Mouse (Mus musculus): Measurements from ENCODE around the gene Fbxl15. TPM values are rescaled to one million over a fixed set of nuclear protein-coding genes. Genes with fewer than 3 reads are reported as not detected.

The Fbxl15 gene
- polyA plus RNA-seq, 1 experiment from 2014 or later = 13.0 TPM

DNA sequence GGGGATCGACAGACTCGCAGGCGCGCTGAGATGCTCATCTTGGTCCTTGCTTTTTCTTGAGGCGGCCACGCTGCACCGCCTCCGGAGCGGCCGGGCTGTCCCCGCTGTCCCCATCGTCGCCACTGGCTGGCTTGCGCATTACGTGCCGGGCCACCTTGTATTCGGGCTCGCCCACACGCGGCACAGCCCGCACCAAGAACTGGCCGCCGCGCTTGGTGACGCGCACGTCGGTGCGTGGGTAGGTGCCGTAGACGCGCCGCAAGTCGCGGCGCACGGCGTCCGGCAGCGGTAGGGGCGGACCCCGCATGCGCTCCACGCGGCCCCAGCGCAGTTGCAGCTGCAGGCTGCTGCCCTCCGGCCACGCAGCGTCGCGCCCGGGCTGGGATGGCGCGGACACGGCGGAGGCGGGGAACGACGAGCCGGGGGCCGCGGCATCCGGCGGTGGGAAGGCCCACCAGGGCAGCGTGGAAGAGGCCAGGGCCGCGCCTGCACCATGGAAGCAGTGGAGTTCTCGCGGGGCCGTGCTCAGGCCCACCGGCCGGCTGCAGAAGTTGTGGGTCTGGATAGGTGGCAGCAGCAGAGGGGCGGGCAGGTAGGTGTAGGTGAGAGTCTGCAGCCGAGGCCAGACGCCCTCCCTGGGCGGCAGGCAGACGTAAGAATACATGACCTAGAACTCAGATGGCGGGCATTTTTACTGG, 20.9 kb downstream of the Fbxl15 start:
- Histone ChIP-seq H3K36me3 (ENCODE audit: insufficient read depth, low read length) (no peaks in the 10 kb centered on the region), H3K27me3 (replicated peaks; ENCODE audit: insufficient read depth, low read length) (no peaks in the 10 kb centered on the region), H3K4me3 (ENCODE audit: low read depth, low read length) (peak overlapping the region; percentile 60), H3K9ac (replicated peaks; ENCODE audit: low read depth) (peak overlapping the region; percentile 41), H3K9me3 (ENCODE audit: low read length) (no peaks in the 10 kb centered on the region), H3K4me2 (replicated peaks; ENCODE audit: low read depth, low read length) (peak overlapping the region; percentile 93), H3K4me1 (ENCODE audit: insufficient read depth, low read depth, low read length) (no peaks in the 10 kb centered on the region; the same call in 1 of the 2 replicates), H3K27ac (ENCODE audit: low read length) (peak overlapping the region; percentile 71)
- DNase-seq (ENCODE audit: low spot score) (peak; percentile 81), ATAC-seq (peak; percentile 89)
- WGBS = under 1% methylated on average over 44 of the region's 78 CpGs
- no peak for TF ChIP-seq CTCF (IDR thresholded peaks at IDR 0.05)
- TF ChIP-seq EP300 (IDR thresholded peaks at IDR 0.05) = no peak

DNA sequence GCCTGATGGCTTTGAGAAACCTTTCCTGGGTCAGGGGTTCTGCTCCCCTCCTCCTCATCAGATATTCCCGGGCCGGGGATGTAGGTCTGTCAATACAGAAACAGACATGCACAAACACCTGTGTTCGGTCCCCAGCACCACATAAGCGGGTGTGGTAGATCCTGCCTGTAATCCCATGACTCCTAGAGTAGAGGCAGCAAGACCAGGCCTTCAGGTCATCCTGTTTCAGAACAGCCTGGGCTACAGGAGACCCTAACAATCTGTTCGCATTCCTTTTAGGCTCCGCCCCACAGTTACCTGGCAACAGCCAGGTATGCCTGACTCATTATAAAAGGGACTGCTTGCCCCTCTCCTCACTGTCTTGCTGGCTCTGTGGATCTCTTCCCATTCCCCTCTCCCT, 21.6 kb downstream of the Fbxl15 start:
- ATAC-seq = no peak

GRCm38 (mm10) chr19:46350168-46350932, 22.4 kb downstream of the Fbxl15 start, which contains the start of gene 2310034G01Rik:
TSS of gene 2310034G01Rik (minus strand) at chr19:46350302.
- DNase-seq (ENCODE audit: low spot score) (peak; percentile 68), ATAC-seq (peak; percentile 44)
- WGBS = 50% methylated on average over 10 of the region's 10 CpGs

More for the DNA sequence above, 21.6 kb downstream of the Fbxl15 start:
- no peaks in the 10 kb centered on the region for H3K9me3 ChIP-seq (ENCODE audit: low read length)
- H3K4me1 ChIP-seq (ENCODE audit: insufficient read depth, low read depth, low read length) = no peaks in the 10 kb centered on the region; the same call in 1 of the 2 replicates
- WGBS = 23% methylated on average over 6 of the region's 6 CpGs
- no peak overlapping the region for H3K9ac ChIP-seq (replicated peaks; ENCODE audit: low read depth)
- peak overlapping the region; percentile 93 for H3K4me2 ChIP-seq (replicated peaks; ENCODE audit: low read depth, low read length)
- H3K27me3 ChIP-seq (replicated peaks; ENCODE audit: insufficient read depth, low read length) = no peaks in the 10 kb centered on the region
- TF ChIP-seq EP300 (IDR thresholded peaks at IDR 0.05) (no peak), CTCF (IDR thresholded peaks at IDR 0.05) (no peak)
- no peak overlapping the region for H3K27ac ChIP-seq (ENCODE audit: low read length)
- peak overlapping the region; percentile 60 for H3K4me3 ChIP-seq (ENCODE audit: low read depth, low read length)
- H3K36me3 ChIP-seq (ENCODE audit: insufficient read depth, low read length) = no peaks in the 10 kb centered on the region
- DNase-seq (ENCODE audit: low spot score) = no peak

DNA sequence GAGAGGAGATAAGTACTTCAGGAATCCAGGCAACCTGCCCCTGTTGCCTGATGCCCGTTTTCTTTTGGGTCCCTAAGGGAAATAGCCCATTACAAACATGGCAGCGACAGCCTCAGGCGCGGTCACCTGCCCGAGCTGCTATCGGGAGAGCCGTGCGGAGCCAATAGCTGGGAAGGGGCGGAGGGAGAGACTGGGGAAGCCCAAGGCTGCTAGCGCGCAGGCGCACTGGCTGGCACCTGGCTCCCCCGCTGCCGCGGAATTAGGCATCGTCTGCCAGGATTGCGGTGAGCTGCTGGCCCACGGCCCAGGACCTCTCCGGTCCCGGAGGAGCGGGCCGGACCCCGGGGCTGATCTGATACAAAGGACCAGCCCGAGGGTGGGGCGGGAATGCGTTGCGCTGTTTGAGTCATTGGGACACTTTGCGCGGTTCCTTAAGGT, 28.7 kb downstream of the Fbxl15 start:
- Histone ChIP-seq H3K4me2 (replicated peaks; ENCODE audit: low read depth, low read length) (peak overlapping the region; percentile 79), H3K9ac (replicated peaks; ENCODE audit: low read depth) (0 out of 2 replicates have a peak overlapping the region, but pooled peaks have one; percentile 34), H3K4me3 (ENCODE audit: low read depth, low read length) (peak overlapping the region; percentile 48), H3K9me3 (ENCODE audit: low read length) (no peaks in the 10 kb centered on the region), H3K4me1 (ENCODE audit: insufficient read depth, low read depth, low read length) (peaks cover 15% of the 10 kb centered on the region; the same call in 1 of the 2 replicates), H3K27me3 (replicated peaks; ENCODE audit: insufficient read depth, low read length) (no peaks in the 10 kb centered on the region), H3K36me3 (ENCODE audit: insufficient read depth, low read length) (no peaks in the 10 kb centered on the region), H3K27ac (ENCODE audit: low read length) (peak overlapping the region; percentile 74)
- ATAC-seq = peak; percentile 90
- DNase-seq (ENCODE audit: low spot score) = peak; percentile 94
- no peak for TF ChIP-seq CTCF (IDR thresholded peaks at IDR 0.05)
- WGBS = 1% methylated on average over 28 of the region's 29 CpGs

More at GRCm38 (mm10) chr19:46350168-46350932, 22.4 kb downstream of the Fbxl15 start, which contains the start of gene 2310034G01Rik:
- Histone ChIP-seq H3K4me1 (ENCODE audit: insufficient read depth, low read depth, low read length) (no peaks in the 10 kb centered on the region; the same call in 1 of the 2 replicates), H3K4me2 (replicated peaks; ENCODE audit: low read depth, low read length) (peak within 1 kb of the TSS; percentile 93), H3K4me3 (ENCODE audit: low read depth, low read length) (peak within 1 kb of the TSS; percentile 60), H3K27me3 (replicated peaks; ENCODE audit: insufficient read depth, low read length) (no peaks in the 10 kb centered on the region), H3K9me3 (ENCODE audit: low read length) (no peaks in the 10 kb centered on the region), H3K36me3 (ENCODE audit: insufficient read depth, low read length) (no peaks in the 10 kb centered on the region), H3K9ac (replicated peaks; ENCODE audit: low read depth) (peak within 1 kb of the TSS; percentile 41), H3K27ac (ENCODE audit: low read length) (0 out of 2 replicates have a peak within 1 kb of the TSS, but pooled peaks have one; percentile 32)
- TF ChIP-seq EP300 (IDR thresholded peaks at IDR 0.05) (no peak), CTCF (IDR thresholded peaks at IDR 0.05) (no peak)

- H3K27me3 ChIP-seq (replicated peaks; ENCODE audit: insufficient read depth, low read length) = no peaks in the 10 kb centered on the region
- 0 out of 2 replicates have a peak overlapping the region, but pooled peaks have one; percentile 34 for H3K9ac ChIP-seq (replicated peaks; ENCODE audit: low read depth)
- no peaks in the 10 kb centered on the region for H3K36me3 ChIP-seq (ENCODE audit: insufficient read depth, low read length)
- ATAC-seq (peak; percentile 73), DNase-seq (ENCODE audit: low spot score) (peak; percentile 77)
- no peaks in the 10 kb centered on the region for H3K9me3 ChIP-seq (ENCODE audit: low read length)
- peak overlapping the region; percentile 74 for H3K27ac ChIP-seq (ENCODE audit: low read length)
- peak overlapping the region; percentile 79 for H3K4me2 ChIP-seq (replicated peaks; ENCODE audit: low read depth, low read length)
- no peak for TF ChIP-seq CTCF (IDR thresholded peaks at IDR 0.05)
- 0 out of 2 replicates have a peak, but pooled peaks have one; percentile 10 for TF ChIP-seq EP300 (IDR thresholded peaks at IDR 0.05)
- peak overlapping the region; percentile 48 for H3K4me3 ChIP-seq (ENCODE audit: low read depth, low read length)
- WGBS = 11% methylated on average over 25 of the region's 25 CpGs
- peaks cover 15% of the 10 kb centered on the region; the same call in 1 of the 2 replicates for H3K4me1 ChIP-seq (ENCODE audit: insufficient read depth, low read depth, low read length)
These were observed 29.6 kb downstream of the Fbxl15 start for GRCm38 (mm10) chr19:46357344-46358280.
